Mouse (Mus musculus) cerebellum, adult 2 months (tissue): ENCODE data around the gene Palm2.

Experiments
- CTCF ChIP-seq: fragments of 200-500 bp; IDR thresholded peaks from 2 replicates; pipeline ENCODE4 v1.5.1; 2011; ENCODE audit warnings: low read depth, mild to moderate bottlenecking, control low read depth, low read length, moderate library complexity, borderline replicate concordance; ENCODE audit not compliant: insufficient read depth
- POLR2A ChIP-seq: fragments of 200-500 bp; IDR thresholded peaks from 2 replicates; pipeline ENCODE4 v1.6.1; 2011; ENCODE audit warnings: low read length, control low read depth, borderline replicate concordance; ENCODE audit not compliant: insufficient read depth

- no peak for TF ChIP-seq CTCF
- no peak for TF ChIP-seq POLR2A
These were observed 55.8 kb downstream of the Palm2 start for GRCm38 (mm10) chr4:57489887-57490286.
